Mouse (Mus musculus) c-Kit-positive CD71-negative TER-119-negative erythroid progenitor cells, embryonic 14.5 days (primary cell): ENCODE results near the gene Tpbgl.
A peak's percentile ranks its signal among the peaks of the same experiment; 100 is the strongest.

ENCODE experiments used
- DNase-seq: peaks from one replicate; pipeline ENCODE4 v3.0.0-alpha.2; 2013; ENCODE audit warnings: low read depth

Tpbgl gene

DNA sequence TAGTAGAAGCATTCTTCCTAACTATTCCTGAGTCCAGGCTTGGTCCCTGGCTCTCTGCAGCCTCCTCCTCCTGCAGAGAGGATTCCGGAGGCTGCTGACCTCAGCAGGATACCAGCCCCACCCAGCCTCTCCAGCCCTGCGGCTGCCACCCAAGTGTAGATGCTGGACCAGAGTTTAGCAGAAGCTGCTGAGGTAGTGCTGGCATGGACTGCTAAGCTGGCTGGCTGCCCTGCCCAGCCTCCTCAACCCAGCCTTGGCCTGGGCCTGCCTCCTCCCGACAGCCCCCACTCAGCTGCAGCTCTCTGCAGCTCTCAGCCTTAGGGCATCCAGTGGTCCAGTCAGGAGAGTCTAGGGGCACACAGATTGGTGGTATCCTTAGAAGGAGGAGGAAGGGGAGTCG is 14.3 kb upstream of the Tpbgl start:
- DNase-seq: no peak

GRCm38 (mm10) chr7:99633966-99634665 is 7.2 kb upstream of the Tpbgl start:
- no peak for DNase-seq

GRCm38 (mm10) chr7:99632286-99632685 is 5.4 kb upstream of the Tpbgl start:
- no peak for DNase-seq

DNA sequence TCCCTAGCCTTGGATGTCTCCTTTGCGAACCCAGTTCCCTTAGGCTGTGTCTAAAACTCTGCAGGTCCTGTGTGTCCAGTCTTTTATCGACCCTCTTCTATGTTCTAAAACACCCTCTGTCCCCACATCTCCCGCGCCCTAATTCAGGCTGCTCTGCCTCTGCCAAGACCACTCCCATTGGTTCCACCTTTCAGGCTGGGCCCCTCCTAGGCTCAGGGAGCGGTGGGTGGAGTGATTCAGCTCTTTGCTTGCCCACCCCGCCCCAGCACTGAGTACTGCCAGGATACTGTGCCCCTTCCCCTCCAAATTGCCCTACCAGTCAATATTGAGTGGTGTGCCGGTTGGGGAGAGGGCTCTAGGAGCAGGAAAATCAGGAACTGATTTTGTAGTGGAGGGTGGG is 463 bp upstream of the Tpbgl start:
- no peak for DNase-seq

DNA sequence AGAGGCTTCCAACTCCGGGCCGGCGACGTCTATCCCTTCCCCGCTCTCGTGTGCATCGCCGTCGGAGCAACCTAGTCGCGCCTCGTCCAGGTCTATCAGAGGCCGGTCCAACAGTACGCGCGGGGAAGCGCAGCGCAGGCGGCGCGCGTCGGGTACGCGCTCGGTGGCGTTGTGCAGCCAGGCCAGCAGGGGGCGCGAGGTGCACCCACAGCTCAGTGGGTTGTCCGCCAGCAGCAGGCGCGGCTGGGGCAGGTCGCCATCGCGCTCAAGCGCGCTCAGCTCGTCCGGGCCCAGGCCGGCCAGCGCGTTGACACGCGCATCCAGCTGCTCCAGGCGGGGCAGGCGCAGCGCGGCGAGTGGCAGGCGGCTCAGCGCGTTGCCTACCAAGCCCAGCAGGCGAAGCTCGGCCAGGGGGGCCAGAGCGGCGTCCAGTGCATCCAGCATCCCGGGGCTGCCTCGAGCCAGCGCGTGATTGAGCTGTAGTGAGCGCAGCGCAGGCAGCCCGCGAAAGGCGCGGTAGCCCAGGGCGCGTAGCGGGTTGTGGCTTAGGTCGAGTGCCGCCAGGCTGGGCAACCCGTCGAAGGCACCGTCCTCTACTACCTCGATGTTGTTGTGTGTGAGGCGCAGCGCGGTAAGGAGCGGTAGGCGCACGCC is 1.1 kb downstream of the Tpbgl start:
- peak; percentile 40 for DNase-seq

DNA sequence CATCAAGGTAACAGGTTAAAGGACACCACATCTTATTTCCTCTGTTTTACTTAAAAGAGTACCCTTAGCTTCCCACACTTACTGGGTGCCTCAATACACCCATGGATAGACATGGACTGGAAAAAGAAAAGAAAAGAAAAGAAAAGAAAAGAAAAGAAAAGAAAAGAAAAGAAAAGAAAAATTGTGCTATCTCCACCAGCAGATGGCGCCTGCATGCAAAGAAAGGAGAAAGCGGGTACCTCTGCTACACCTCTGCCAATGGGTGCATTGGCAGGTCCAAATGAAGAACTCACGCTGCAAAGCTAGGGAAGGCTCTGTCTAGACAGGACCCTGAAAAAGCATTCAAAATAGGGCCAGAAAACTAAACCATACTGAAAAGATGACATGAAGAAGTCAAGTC is 8.0 kb downstream of the Tpbgl start:
- DNase-seq: no peak

- DNase-seq: no peak
Measured at GRCm38 (mm10) chr7:99618264-99618663, 8.6 kb downstream of the Tpbgl start.

- no peak for DNase-seq
Measured at GRCm38 (mm10) chr7:99607632-99608031, 19.3 kb downstream of the Tpbgl start.

DNA sequence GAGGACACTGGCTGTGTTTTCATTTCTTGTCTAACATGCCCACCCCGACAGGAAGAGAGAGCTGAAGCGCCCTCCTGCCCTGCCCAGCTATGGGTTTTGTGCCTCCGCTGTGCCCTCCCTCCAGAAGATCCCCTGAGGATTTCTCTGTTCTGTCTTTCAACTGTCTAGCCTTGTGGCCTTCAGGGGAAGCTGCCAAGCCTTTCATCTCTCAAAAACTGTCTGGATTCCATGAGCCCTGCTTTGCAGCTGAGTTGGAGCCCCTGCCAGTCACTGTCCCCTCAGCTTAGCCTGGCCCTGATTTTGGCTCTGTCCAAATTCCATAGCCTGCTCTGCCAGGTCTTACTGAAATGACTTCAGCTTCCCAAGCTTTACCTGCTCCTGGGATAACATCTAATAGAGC is 20.1 kb downstream of the Tpbgl start:
- no peak for DNase-seq

GRCm38 (mm10) chr7:99606303-99606702 is 20.6 kb downstream of the Tpbgl start:
- no peak for DNase-seq

GRCm38 (mm10) chr7:99605058-99605457 is 21.8 kb downstream of the Tpbgl start:
- DNase-seq: no peak

DNA sequence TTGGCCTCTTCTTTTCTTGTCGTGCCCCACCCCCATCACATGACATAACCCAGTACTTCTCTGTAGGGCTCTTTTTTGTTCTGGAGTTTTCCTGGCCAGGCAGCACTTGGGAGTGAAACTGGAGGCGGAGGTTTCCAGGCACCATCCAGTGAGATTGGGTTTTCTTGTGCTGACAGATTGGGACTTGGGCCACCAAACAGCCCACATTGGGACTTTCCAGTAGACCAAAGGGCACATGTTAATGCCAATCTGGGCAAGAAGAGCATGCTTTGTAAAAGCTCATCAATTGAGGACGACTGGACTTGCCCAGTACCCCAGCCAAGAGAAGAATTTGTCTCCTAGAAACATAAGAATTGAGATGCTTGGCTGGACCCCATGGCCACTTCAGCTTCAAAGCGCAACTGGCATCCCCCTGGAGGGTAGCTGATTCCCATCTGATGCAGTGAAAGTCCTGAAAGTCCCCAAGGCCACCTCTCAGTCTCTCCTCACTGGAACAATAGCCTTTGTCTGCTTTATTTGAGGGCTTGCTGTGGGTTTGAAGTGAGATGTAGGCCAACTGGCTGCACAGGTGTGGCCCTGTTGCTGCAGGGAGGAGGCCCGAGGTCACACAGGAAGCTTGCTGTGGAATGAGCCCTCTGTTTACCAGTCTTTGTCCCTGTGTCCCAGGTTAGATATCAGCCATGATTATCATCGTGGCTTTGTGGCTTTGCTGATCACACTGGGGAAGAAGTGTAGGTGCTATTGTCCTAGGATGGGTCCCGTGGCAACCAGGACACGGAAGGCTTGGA is 22.8 kb downstream of the Tpbgl start:
- no peak for DNase-seq

DNA sequence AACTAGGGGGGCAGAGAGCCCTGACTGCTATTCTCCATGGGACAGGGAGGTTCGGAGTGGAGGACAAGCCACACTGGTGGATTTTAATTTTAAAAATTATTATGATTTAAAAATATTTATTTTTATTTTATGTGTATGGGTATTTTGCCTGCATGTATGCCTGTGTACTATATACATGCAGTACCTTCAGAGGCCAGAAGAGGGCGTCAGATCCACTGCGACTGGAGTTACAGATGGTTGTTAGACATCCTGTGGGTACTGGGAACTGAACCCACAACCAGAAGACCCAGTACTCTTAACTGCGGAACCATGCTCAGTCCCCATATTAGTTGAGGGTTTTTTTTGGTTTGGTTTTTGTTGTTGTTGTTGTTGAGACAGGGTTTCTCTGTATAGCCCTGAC is 28.2 kb downstream of the Tpbgl start:
- DNase-seq: no peak

DNA sequence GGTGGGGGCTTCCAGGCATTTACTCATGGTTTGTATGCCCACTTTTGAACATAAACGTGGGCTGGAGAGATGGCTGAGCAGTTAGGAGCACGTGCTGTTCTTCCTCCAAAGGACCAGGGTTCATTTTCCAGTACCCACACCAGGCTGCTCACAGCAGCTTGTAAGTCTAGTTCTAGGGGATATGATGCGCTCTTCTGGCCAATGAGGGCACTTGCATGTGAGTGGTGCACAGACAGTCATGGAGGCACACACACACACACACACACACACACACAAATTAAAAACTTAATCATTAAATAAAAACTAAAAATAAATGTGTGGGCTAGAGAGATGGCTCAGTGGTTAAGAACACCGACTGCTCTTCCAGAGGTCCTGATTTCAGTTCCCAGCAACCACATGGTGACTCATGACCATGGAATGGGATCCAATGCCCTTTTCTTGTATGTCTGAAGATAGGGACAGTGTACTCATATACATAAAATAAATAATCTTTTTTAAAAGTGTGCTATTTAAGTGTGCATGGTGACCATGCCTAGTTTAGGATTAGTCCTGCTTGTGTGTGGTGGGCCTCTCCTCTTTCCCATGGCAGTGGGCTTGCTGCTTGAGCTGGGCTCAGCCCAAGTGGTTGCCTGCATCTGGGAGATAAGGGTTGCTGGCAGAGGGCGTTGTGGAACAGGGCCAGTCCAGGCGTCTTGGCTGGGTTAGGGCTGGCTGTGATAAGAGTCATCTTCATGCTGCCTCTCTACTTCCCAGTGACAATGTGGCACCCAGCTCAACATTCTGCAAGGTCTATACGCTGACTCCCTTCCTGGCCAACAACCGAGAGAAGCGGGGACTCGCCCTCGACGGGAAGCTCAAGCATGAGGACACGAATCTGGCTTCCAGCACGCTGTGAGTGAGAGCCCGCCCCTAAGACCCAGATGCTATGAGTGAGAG is 32.8 kb downstream of the Tpbgl start:
- peak; percentile 53 for DNase-seq

GRCm38 (mm10) chr7:99592669-99593068 is 34.2 kb downstream of the Tpbgl start:
- peak; percentile 32 for DNase-seq

GRCm38 (mm10) chr7:99590646-99591045 is 36.3 kb downstream of the Tpbgl start:
- DNase-seq: no peak

DNA sequence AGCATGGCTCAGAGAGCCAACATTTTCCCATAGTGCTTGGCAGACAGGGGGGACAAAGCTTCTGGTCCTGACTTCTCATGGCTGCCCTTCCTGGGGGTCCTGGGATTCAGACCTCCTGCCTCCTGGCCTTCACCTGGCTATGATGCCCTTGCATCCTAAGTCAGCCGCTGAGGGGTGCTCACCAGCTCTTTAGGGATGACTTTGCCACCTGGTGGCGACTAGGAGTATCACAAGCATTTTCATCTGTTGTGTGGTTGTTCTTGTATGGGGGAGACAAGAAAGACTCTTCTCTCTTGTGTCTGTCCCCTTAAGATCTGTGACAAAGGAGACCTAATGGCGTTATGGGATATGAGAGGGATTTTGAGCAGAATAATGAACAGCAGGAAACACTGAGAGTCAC is 36.8 kb downstream of the Tpbgl start:
- DNase-seq: peak; percentile 64

- DNase-seq: no peak
Measured at GRCm38 (mm10) chr7:99585976-99586375, 40.9 kb downstream of the Tpbgl start.

DNA sequence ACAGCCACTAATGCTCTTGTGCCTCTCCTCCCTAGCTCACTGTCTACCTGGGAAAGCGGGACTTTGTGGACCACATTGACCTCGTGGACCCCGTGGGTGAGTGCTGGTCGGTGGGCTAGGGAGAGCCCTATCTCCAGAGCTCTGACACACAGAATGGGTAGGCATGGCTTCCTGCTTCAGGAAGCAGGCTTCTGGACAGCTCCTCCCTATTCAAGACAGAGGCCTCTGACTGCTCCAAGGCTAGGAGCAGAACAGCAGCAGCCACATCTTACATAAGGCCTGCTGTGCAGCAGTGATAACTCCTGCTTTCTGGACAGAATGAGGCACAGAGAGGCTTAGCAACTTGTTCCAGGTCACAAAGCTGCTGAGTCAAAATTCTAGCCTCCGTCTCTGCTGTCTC is 43.3 kb downstream of the Tpbgl start:
- DNase-seq: no peak

DNA sequence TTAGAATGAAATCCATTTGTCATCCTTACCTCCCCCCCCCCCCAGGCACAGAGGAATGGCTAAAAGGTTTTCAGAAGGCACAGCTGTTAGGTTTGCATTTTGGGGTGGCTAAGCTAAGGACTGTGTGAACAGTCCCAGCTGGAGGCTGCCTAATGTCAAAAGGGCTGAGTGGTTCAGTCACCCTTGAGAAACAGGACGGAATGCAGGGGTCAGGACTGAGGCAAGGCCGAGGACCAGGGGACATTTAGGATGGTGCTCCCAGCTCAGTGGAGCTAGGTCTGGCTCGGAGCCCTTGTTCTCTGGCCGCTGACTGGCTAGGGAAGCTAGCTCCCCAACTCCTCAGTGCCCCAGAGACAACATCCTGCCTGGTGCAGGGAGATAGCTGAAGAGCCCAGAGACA is 44.0 kb downstream of the Tpbgl start:
- no peak for DNase-seq

DNA sequence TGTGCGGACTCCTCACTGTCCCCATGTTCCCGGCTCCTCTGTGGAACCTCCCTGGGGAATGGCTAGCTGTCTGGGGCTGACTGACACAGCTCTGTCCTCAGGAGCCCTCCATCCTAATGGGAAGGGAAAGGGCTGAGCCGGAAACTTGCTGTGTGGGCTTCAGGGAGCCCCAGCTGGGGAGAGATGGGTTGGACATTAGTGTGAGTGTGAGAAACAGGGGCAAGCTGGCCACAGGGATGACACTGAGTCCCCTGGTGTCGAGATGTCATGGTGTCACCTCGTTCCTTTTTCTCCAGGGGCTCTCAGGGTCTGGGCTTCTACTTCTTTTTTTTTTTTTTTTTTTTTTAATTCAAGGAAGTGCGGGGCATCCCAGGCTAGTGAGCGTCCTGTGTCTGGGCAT is 44.6 kb downstream of the Tpbgl start:
- no peak for DNase-seq

DNA sequence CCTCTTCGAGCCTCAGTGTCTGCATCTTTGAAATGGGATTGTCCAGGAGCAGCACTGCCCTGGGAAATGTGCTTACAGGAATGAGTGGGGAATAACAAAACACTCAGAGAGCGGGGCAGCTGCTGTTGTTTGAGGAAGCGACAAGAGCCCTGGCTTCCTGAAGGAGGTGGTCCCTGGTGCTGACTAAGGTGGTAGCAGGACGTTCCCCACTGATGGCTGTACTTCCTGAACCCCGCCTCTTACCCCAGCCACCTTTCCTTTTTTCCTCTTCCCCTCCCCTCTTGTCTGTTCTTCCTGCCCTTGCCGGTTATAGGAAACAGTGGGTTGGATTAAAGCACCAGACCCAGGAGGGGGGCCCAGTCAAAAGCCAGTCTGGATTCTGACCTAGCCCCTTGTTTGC is 46.7 kb downstream of the Tpbgl start:
- DNase-seq: no peak
